Mouse (Mus musculus): ENCODE data around the gene Tmem145. TPM values are rescaled to one million over a fixed set of nuclear protein-coding genes. Genes with fewer than 3 reads are reported as not detected.

Gene Tmem145
- total and polyA plus RNA-seq, 2 experiments from 2014 or later = not detected

- 89% methylated on average over 20 of the region's 20 CpGs for WGBS
- Histone ChIP-seq H3K4me2 (ENCODE audit: low read depth, low read length) (no peak overlapping the region), H3K9ac (replicated peaks; ENCODE audit: low read depth, low read length) (no peak overlapping the region), H3K4me3 (ENCODE audit: low read depth, low read length) (no peak overlapping the region), H3K36me3 (replicated peaks; ENCODE audit: control insufficient read depth, insufficient read depth, low read length) (peaks cover 59% of the 10 kb centered on the region), H3K27me3 (ENCODE audit: control insufficient read depth, insufficient read depth, low read length) (no peaks in the 10 kb centered on the region), H3K9me3 (replicated peaks; ENCODE audit: control insufficient read depth, low read length) (no peaks in the 10 kb centered on the region), H3K27ac (ENCODE audit: low read depth) (no peak overlapping the region), H3K4me1 (ENCODE audit: control insufficient read depth, insufficient read depth) (peaks cover 28% of the 10 kb centered on the region)
- TF ChIP-seq EP300 (IDR thresholded peaks at IDR 0.05; ENCODE audit: low read depth) (no peak), CTCF (IDR thresholded peaks at IDR 0.05; ENCODE audit: low read depth) (no peak)
- no peak for ATAC-seq (ENCODE audit: insufficient read depth, low read depth)
- no peak for DNase-seq (ENCODE audit: low spot score)
Observed at GRCm38 (mm10) chr7:25285511-25286238, 20.2 kb upstream of the Tmem145 start.

GRCm38 (mm10) chr7:25286989-25287388, 18.9 kb upstream of the Tmem145 start:
- TF ChIP-seq EP300 (IDR thresholded peaks at IDR 0.05; ENCODE audit: low read depth) (no peak), CTCF (IDR thresholded peaks at IDR 0.05; ENCODE audit: low read depth) (peak; percentile 29; the same call in 1 of the 2 replicates)
- 78% methylated on average over 8 of the region's 8 CpGs for WGBS
- Histone ChIP-seq H3K36me3 (replicated peaks; ENCODE audit: control insufficient read depth, insufficient read depth, low read length) (peaks cover 72% of the 10 kb centered on the region), H3K9me3 (replicated peaks; ENCODE audit: control insufficient read depth, low read length) (no peaks in the 10 kb centered on the region), H3K4me2 (ENCODE audit: low read depth, low read length) (no peak overlapping the region), H3K4me3 (ENCODE audit: low read depth, low read length) (no peak overlapping the region), H3K27me3 (ENCODE audit: control insufficient read depth, insufficient read depth, low read length) (no peaks in the 10 kb centered on the region), H3K9ac (replicated peaks; ENCODE audit: low read depth, low read length) (no peak overlapping the region), H3K27ac (ENCODE audit: low read depth) (no peak overlapping the region), H3K4me1 (ENCODE audit: control insufficient read depth, insufficient read depth) (peaks cover 18% of the 10 kb centered on the region)
- ATAC-seq (ENCODE audit: insufficient read depth, low read depth) = no peak
- DNase-seq (ENCODE audit: low spot score) = no peak

DNA sequence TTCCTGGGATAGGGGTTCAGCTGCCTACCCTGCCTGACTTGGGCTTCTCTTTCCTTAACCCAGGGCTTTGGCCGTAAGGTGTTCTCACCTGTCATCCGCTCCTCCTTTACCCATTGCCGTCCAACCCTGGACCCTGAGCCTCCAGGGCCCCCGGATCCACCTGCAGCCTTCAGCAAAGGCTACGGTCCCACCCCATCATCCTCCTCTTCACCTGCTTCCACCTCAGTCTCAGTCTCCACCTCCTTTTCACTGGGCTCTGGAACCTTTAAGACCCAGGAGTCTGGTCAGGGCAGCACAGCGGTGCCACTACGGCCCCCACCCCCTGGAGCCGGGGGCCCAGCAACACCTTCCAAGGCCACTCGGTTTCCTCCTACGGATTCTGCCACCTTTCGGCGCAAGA, 17.9 kb upstream of the Tmem145 start:
- H3K9me3 ChIP-seq (replicated peaks; ENCODE audit: control insufficient read depth, low read length) = no peaks in the 10 kb centered on the region
- no peak for ATAC-seq (ENCODE audit: insufficient read depth, low read depth)
- H3K4me3 ChIP-seq (ENCODE audit: low read depth, low read length) = no peak overlapping the region
- peaks cover 15% of the 10 kb centered on the region for H3K4me1 ChIP-seq (ENCODE audit: control insufficient read depth, insufficient read depth)
- 92% methylated on average over 12 of the region's 12 CpGs for WGBS
- DNase-seq (ENCODE audit: low spot score) = no peak
- TF ChIP-seq CTCF (IDR thresholded peaks at IDR 0.05; ENCODE audit: low read depth) (no peak), EP300 (IDR thresholded peaks at IDR 0.05; ENCODE audit: low read depth) (no peak)
- no peak overlapping the region for H3K4me2 ChIP-seq (ENCODE audit: low read depth, low read length)
- H3K9ac ChIP-seq (replicated peaks; ENCODE audit: low read depth, low read length) = no peak overlapping the region
- H3K27ac ChIP-seq (ENCODE audit: low read depth) = no peak overlapping the region
- no peaks in the 10 kb centered on the region for H3K27me3 ChIP-seq (ENCODE audit: control insufficient read depth, insufficient read depth, low read length)
- H3K36me3 ChIP-seq (replicated peaks; ENCODE audit: control insufficient read depth, insufficient read depth, low read length) = peaks cover 82% of the 10 kb centered on the region

DNA sequence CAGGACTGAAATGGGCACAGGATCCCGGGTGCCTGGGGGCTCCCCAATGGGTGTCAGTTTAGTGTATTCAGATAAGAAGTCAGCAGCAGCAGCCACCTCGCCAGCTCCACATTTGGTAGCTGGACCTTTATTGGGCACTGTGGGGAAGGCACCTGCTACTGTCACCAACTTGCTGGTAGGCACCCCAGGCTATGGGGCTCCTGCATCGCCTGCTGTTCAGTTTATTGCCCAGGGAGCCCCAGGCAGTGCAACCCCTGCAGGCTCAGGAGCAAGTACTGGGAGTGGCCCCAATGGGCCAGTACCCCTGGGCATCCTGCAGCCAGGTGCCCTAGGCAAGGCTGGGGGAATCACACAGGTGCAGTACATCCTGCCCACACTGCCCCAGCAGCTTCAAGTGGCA, 17.2 kb upstream of the Tmem145 start:
- WGBS = 78% methylated on average over 3 of the region's 3 CpGs
- Histone ChIP-seq H3K4me1 (ENCODE audit: control insufficient read depth, insufficient read depth) (peaks cover 8% of the 10 kb centered on the region), H3K4me2 (ENCODE audit: low read depth, low read length) (no peak overlapping the region), H3K9me3 (replicated peaks; ENCODE audit: control insufficient read depth, low read length) (no peaks in the 10 kb centered on the region), H3K27ac (ENCODE audit: low read depth) (no peak overlapping the region), H3K27me3 (ENCODE audit: control insufficient read depth, insufficient read depth, low read length) (no peaks in the 10 kb centered on the region), H3K9ac (replicated peaks; ENCODE audit: low read depth, low read length) (no peak overlapping the region), H3K4me3 (ENCODE audit: low read depth, low read length) (no peak overlapping the region), H3K36me3 (replicated peaks; ENCODE audit: control insufficient read depth, insufficient read depth, low read length) (peaks cover 88% of the 10 kb centered on the region)
- no peak for TF ChIP-seq EP300 (IDR thresholded peaks at IDR 0.05; ENCODE audit: low read depth)
- TF ChIP-seq CTCF (IDR thresholded peaks at IDR 0.05; ENCODE audit: low read depth) = no peak
- no peak for ATAC-seq (ENCODE audit: insufficient read depth, low read depth)
- DNase-seq (ENCODE audit: low spot score) = no peak

- Histone ChIP-seq H3K27me3 (ENCODE audit: control insufficient read depth, insufficient read depth, low read length) (no peaks in the 10 kb centered on the region), H3K27ac (ENCODE audit: low read depth) (no peak overlapping the region), H3K4me1 (ENCODE audit: control insufficient read depth, insufficient read depth) (no peaks in the 10 kb centered on the region), H3K4me3 (ENCODE audit: low read depth, low read length) (no peak overlapping the region), H3K9me3 (replicated peaks; ENCODE audit: control insufficient read depth, low read length) (no peaks in the 10 kb centered on the region), H3K4me2 (ENCODE audit: low read depth, low read length) (no peak overlapping the region), H3K36me3 (replicated peaks; ENCODE audit: control insufficient read depth, insufficient read depth, low read length) (peaks cover 95% of the 10 kb centered on the region), H3K9ac (replicated peaks; ENCODE audit: low read depth, low read length) (no peak overlapping the region)
- TF ChIP-seq CTCF (IDR thresholded peaks at IDR 0.05; ENCODE audit: low read depth) = no peak
- TF ChIP-seq EP300 (IDR thresholded peaks at IDR 0.05; ENCODE audit: low read depth) = no peak
- DNase-seq (ENCODE audit: low spot score) (no peak), ATAC-seq (ENCODE audit: insufficient read depth, low read depth) (no peak)
- 96% methylated on average over 3 of the region's 3 CpGs for WGBS
Observed at GRCm38 (mm10) chr7:25289925-25290324, 16.0 kb upstream of the Tmem145 start.

GRCm38 (mm10) chr7:25290463-25290862, 15.4 kb upstream of the Tmem145 start:
- TF ChIP-seq EP300 (IDR thresholded peaks at IDR 0.05; ENCODE audit: low read depth) (no peak), CTCF (IDR thresholded peaks at IDR 0.05; ENCODE audit: low read depth) (no peak)
- Histone ChIP-seq H3K36me3 (replicated peaks; ENCODE audit: control insufficient read depth, insufficient read depth, low read length) (peaks cover 89% of the 10 kb centered on the region), H3K9me3 (replicated peaks; ENCODE audit: control insufficient read depth, low read length) (no peaks in the 10 kb centered on the region), H3K27ac (ENCODE audit: low read depth) (no peak overlapping the region), H3K4me2 (ENCODE audit: low read depth, low read length) (no peak overlapping the region), H3K4me3 (ENCODE audit: low read depth, low read length) (no peak overlapping the region), H3K4me1 (ENCODE audit: control insufficient read depth, insufficient read depth) (no peaks in the 10 kb centered on the region), H3K27me3 (ENCODE audit: control insufficient read depth, insufficient read depth, low read length) (no peaks in the 10 kb centered on the region), H3K9ac (replicated peaks; ENCODE audit: low read depth, low read length) (no peak overlapping the region)
- DNase-seq (ENCODE audit: low spot score) = no peak
- WGBS = 86% methylated on average over 1 of the region's 1 CpGs
- no peak for ATAC-seq (ENCODE audit: insufficient read depth, low read depth)

Measured in heart, postnatal 0 days (tissue).